Mouse (Mus musculus) MEL (cell line): Measurements from ENCODE around the gene D630003M21Rik. TPM values are rescaled to one million over a fixed set of nuclear protein-coding genes. Genes with fewer than 3 reads are reported as not detected.

Source experiments
- DNase-seq: peaks from one replicate; pipeline ENCODE4 v3.0.0; 2011; ENCODE audit warnings: low read depth, low spot score
- H3K27ac ChIP-seq: 2 replicates; pipeline ENCODE4 v1.5.1; 2012; ENCODE audit warnings: low read depth, mild to moderate bottlenecking, control low read depth, low read length, moderate library complexity; ENCODE audit not compliant: control insufficient read depth
- H3K27me3 ChIP-seq, 2 experiments: fragments of 150-350 bp in 1 of 2; sonication (generic) in 1 of 2; 2 replicates each; pipeline ENCODE4 v1.6.1; 2012; ENCODE audit warnings: low read length in 2 of 2, mild to moderate bottlenecking in 2 of 2, improper control_type of control experiment in 1 of 2, moderate library complexity in 1 of 2; ENCODE audit not compliant: insufficient read depth in 2 of 2, control insufficient read depth in 1 of 2
- H3K36me3 ChIP-seq, 2 experiments: 2 replicates each; pipeline ENCODE4 v1.6.1; 2012 to 2014; ENCODE audit warnings: low read length in 2 of 2, improper control_type of control experiment in 1 of 2, inconsistent platforms in 1 of 2, mild to moderate bottlenecking in 1 of 2; ENCODE audit not compliant: insufficient read depth in 2 of 2, control insufficient read depth in 1 of 2
- H3K4me1 ChIP-seq, 2 experiments: fragments of 150-350 bp in 1 of 2; sonication (generic) in 1 of 2; 2 replicates each; pipeline ENCODE4 v1.6.1; 2012; ENCODE audit warnings: low read length in 2 of 2, improper control_type of control experiment in 1 of 2, mild to moderate bottlenecking in 1 of 2; ENCODE audit not compliant: insufficient read depth in 2 of 2, control insufficient read depth in 1 of 2
- H3K4me3 ChIP-seq, 2 experiments: fragments of 150-350 bp in 1 of 2; sonication (generic) in 1 of 2; 2 replicates each; pipeline ENCODE4 v1.5.1; 2012; ENCODE audit warnings: low read depth in 2 of 2, low read length in 2 of 2, mild to moderate bottlenecking in 2 of 2, moderate library complexity in 2 of 2, control low read depth in 1 of 2, improper control_type of control experiment in 1 of 2; ENCODE audit not compliant: control insufficient read depth in 1 of 2, insufficient read depth in 1 of 2
- H3K79me2 ChIP-seq: 2 replicates; pipeline ENCODE4 v1.6.1; 2012; ENCODE audit warnings: mild to moderate bottlenecking, low read length, moderate library complexity; ENCODE audit not compliant: control insufficient read depth, poor library complexity, insufficient read depth
- H3K9ac ChIP-seq: 2 replicates; pipeline ENCODE4 v1.6.1; 2012; ENCODE audit warnings: low read depth, mild to moderate bottlenecking, control low read depth, low read length, moderate library complexity; ENCODE audit not compliant: control insufficient read depth, poor library complexity, severe bottlenecking
- H3K9me3 ChIP-seq: fragments of 150-350 bp; sonication (generic); replicated peaks from 2 replicates; pipeline ENCODE4 v1.6.1; 2012; ENCODE audit warnings: mild to moderate bottlenecking, low read length, improper control_type of control experiment, moderate library complexity; ENCODE audit not compliant: insufficient read depth
- E2F4 ChIP-seq: IDR thresholded peaks from 2 replicates; pipeline ENCODE4 v1.6.1; 2011; ENCODE audit warnings: low read depth, low read length, improper control_type of control experiment, borderline replicate concordance
- EP300 ChIP-seq, 2 experiments: IDR thresholded peaks; 2 replicates each; pipeline ENCODE4 v1.6.1; 2011; ENCODE audit warnings: improper control_type of control experiment in 2 of 2, low read length in 2 of 2, low read depth in 1 of 2, mild to moderate bottlenecking in 1 of 2
- KAT2A ChIP-seq: conservative IDR thresholded peaks from 2 replicates; pipeline ENCODE4 v1.6.1; 2012; ENCODE audit warnings: low read depth, low read length, improper control_type of control experiment, inconsistent platforms
- MAZ ChIP-seq: IDR thresholded peaks from 2 replicates; pipeline ENCODE4 v1.6.1; 2012; ENCODE audit warnings: low read depth, mild to moderate bottlenecking, inconsistent platforms, low read length, improper control_type of control experiment
- NELFE ChIP-seq: IDR thresholded peaks from 2 replicates; pipeline ENCODE4 v1.6.1; 2011; ENCODE audit warnings: low read depth, low read length, improper control_type of control experiment
- POLR2AphosphoS5 ChIP-seq: IDR thresholded peaks from 2 replicates; pipeline ENCODE4 v1.6.1; 2012; ENCODE audit warnings: low read depth, borderline replicate concordance, mild to moderate bottlenecking, inconsistent platforms, low read length, moderate library complexity, mixed read lengths
- USF1 ChIP-seq: IDR thresholded peaks from 2 replicates; pipeline ENCODE4 v1.6.1; 2014; ENCODE audit warnings: low read depth, mild to moderate bottlenecking, inconsistent platforms, low read length, improper control_type of control experiment, moderate library complexity
- USF2 ChIP-seq, 2 experiments: IDR thresholded peaks; 2 replicates each; pipeline ENCODE4 v1.6.1; 2011 to 2012; ENCODE audit warnings: improper control_type of control experiment in 2 of 2, low read length in 2 of 2, borderline replicate concordance in 1 of 2, inconsistent platforms in 1 of 2, low read depth in 1 of 2, mild to moderate bottlenecking in 1 of 2; ENCODE audit not compliant: insufficient read depth in 1 of 2
- ZNF384 ChIP-seq: IDR thresholded peaks from 2 replicates; pipeline ENCODE4 v1.6.1; 2012; ENCODE audit warnings: low read depth, mild to moderate bottlenecking, inconsistent platforms, low read length, improper control_type of control experiment
- polyA plus RNA-seq, 2 experiments: library from polyadenylated mRNA; stranded (reverse) in 1 of 2; unstranded in 1 of 2; fragments of >175 nt in 1 of 2; fragments of >200 nt in 1 of 2; gene quantifications; 2 replicates each; pipeline versions ENCODE4 v1.2.1 to v1.2.4; 2012; ENCODE audit warnings: low replicate concordance in 2 of 2, low read depth in 1 of 2; ENCODE audit not compliant: insufficient read length in 2 of 2, insufficient read depth in 1 of 2, missing spikeins in 1 of 2
- total RNA-seq: library from RNA; depleted of rRNA; stranded (reverse); fragments of 300-350 nt; gene quantifications from 2 replicates; pipeline ENCODE4 v1.2.3, GENCODE M21; 2012; rRNA removed

The D630003M21Rik gene
- total RNA-seq (not detected in 2 replicates), polyA plus RNA-seq (under 1 TPM in 1 of 2 experiments, not detected in 1; 0.10 TPM)

DNA sequence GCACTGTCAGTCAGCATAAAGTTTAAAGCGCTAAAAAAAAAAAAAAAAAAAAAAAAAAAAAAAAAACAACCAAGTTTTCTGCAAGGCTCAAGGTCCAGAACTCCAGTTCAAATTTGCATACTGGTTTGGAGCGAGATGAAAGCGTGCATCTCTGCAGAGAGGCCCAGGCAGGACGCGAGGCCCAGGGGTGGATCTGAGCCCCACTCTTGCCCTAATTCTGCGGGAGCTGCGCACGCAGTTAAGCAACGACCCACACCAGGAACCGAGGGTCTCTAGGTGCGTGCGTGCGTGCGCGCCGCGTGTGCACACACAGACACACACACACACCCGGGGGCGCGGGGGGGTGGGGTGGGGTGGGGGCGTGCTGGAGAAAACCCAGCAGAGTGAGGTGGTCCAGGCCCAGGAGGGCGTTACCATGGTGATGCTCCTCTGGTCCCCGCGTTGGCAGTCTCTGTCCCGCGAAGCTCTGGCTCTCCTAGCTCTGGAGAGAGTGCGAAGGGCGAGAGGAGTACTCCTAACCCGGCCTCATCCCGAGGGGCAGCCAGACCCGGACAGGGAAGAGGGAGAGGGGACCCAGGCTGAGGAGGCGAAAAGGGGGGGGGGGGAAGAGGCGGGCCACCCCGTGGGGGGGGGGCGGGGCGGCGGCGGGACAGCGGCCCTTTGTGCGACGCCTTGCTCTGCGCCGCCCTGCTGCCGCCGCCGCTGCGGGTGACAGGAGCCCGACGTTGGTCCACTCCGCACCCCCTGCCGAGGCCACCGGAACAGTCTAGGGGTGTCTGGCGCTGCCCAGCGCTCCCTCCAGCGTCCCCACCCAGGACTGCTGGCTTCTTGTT is at the start of gene D630003M21Rik:
Gene D630003M21Rik (minus strand): TSS at position 553 of the 833 bp plus-strand sequence.
- H3K4me1 ChIP-seq: no peaks in the 10 kb centered on the region
- TF ChIP-seq E2F4 (no peak), ZNF384 (peak; percentile 28; the same call in 1 of the 2 replicates)
- TF ChIP-seq, all 39 proteins: peak for 1
- H3K27ac ChIP-seq: no peak within 1 kb of the TSS
- no peak within 1 kb of the TSS for H3K9ac ChIP-seq
- peaks cover 0 to 5% of the 10 kb centered on the region in 2 experiments; a peak in 3 of 4 replicates for H3K27me3 ChIP-seq
- no peaks in the 10 kb centered on the region for H3K79me2 ChIP-seq
- DNase-seq: no peak
- no peak within 1 kb of the TSS for H3K4me3 ChIP-seq
- no peaks in the 10 kb centered on the region for H3K36me3 ChIP-seq
- H3K9me3 ChIP-seq: no peaks in the 10 kb centered on the region

DNA sequence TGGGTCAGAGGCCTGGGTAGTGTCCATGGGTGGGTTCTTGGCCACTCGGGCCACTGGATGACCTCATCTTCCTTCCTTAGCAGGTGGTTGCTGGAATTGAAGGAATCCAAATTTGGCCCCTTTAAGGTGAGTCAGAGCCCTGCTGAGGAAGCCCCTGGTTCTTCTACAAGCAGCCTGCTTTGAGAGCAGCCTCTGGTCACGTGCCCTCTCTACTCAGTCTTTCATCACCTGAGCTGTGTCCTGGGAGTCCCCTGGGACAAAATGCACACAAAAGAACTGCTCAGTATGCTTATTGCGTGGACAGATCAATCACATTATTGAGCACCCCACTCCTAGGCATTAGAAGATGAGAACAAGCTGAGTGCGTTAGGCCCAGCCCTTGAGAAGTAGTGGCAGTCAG is 47.9 kb upstream of the D630003M21Rik start:
- Histone ChIP-seq H3K27me3 (no peaks in the 10 kb centered on the region), H3K4me1 (no peaks in the 10 kb centered on the region), H3K4me3 (no peak overlapping the region), H3K36me3 (no peaks in the 10 kb centered on the region), H3K27ac (no peak overlapping the region), H3K9ac (no peak overlapping the region), H3K9me3 (no peaks in the 10 kb centered on the region), H3K79me2 (no peaks in the 10 kb centered on the region)
- TF ChIP-seq NELFE (no peak), POLR2AphosphoS5 (no peak), USF1 (0 out of 2 replicates have a peak, but pooled peaks have one; percentile 15), USF2 (IDR thresholded peaks at IDR 0.05; ENCODE audit: borderline replicate concordance in 1 of 2, insufficient read depth in 1 of 2, low read depth in 1 of 2, low read length in 2 of 2) (no peak), MAZ (no peak)
- DNase-seq: no peak

DNA sequence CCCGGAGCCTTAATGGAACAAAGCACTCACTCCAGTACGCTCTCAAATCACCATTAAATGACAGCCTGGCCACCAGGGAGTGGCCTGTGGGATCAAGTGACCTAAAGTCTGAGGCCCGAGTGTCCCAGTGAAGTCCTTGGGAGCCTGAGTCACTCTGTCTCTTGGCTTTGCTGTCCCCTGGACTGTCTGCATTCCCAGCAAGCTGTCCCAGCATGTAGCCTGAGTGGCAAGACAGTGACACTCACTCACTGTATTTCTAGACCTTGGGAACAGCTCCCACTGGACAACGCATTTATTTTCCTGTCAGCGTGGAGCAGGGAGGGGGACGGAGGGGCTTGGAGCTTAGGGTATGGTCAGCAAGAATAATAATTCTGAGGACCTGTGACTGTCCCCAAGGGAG is 47.4 kb upstream of the D630003M21Rik start:
- no peaks in the 10 kb centered on the region for H3K27me3 ChIP-seq
- H3K36me3 ChIP-seq: no peaks in the 10 kb centered on the region
- TF ChIP-seq EP300 (IDR thresholded peaks at IDR 0.05; ENCODE audit: low read depth in 1 of 2, low read length in 2 of 2) (no peak), KAT2A (no peak)
- no peaks in the 10 kb centered on the region for H3K4me1 ChIP-seq
- H3K9ac ChIP-seq: no peak overlapping the region
- no peaks in the 10 kb centered on the region for H3K9me3 ChIP-seq
- DNase-seq: no peak
- H3K4me3 ChIP-seq: no peak overlapping the region
- no peaks in the 10 kb centered on the region for H3K79me2 ChIP-seq
- no peak overlapping the region for H3K27ac ChIP-seq
